Mouse (Mus musculus) hindbrain, embryonic 11.5 days (tissue): ENCODE data around the gene Lrrc27. TPM values are rescaled to one million over a fixed set of nuclear protein-coding genes. Genes with fewer than 3 reads are reported as not detected.

Experiments used
- ATAC-seq: fragments of 200-750 bp; cut with Nextera tagmentation; 2 replicates; pipeline ENCODE4 v1.8.0; 2017; ENCODE audit warnings: mild to moderate bottlenecking, moderate TSS enrichment, moderate library complexity; ENCODE audit not compliant: low FRiP score
- DNase-seq: peaks from one replicate; pipeline ENCODE4 v3.0.0-alpha.2; 2015; ENCODE audit warnings: low spot score
- H3K27ac ChIP-seq: fragments of 300-500 bp; sonication (generic); 2 replicates; pipeline ENCODE4 v1.5.1; 2014; ENCODE audit warnings: mild to moderate bottlenecking, low read depth, low read length
- H3K27me3 ChIP-seq: fragments of 300-500 bp; sonication (generic); 2 replicates; pipeline ENCODE4 v1.6.1; 2014; ENCODE audit warnings: mild to moderate bottlenecking, low read length, moderate library complexity, mixed read lengths; ENCODE audit not compliant: control insufficient read depth, insufficient read depth
- H3K36me3 ChIP-seq: fragments of 300-500 bp; sonication (generic); 2 replicates; pipeline ENCODE4 v1.6.1; 2014; ENCODE audit warnings: mild to moderate bottlenecking, low read length, moderate library complexity, mixed read lengths; ENCODE audit not compliant: control insufficient read depth, insufficient read depth
- H3K4me1 ChIP-seq: fragments of 300-500 bp; sonication (generic); replicated peaks from 2 replicates; pipeline ENCODE4 v1.6.1; 2014; ENCODE audit warnings: low read length, mixed read lengths; ENCODE audit not compliant: control insufficient read depth, insufficient read depth
- H3K4me2 ChIP-seq: fragments of 300-500 bp; sonication (generic); replicated peaks from 2 replicates; pipeline ENCODE4 v1.6.1; 2014; ENCODE audit warnings: mild to moderate bottlenecking, low read depth, low read length
- H3K4me3 ChIP-seq: fragments of 300-500 bp; sonication (generic); 2 replicates; pipeline ENCODE4 v1.5.1; 2014; ENCODE audit warnings: low read depth, low read length
- H3K9ac ChIP-seq: fragments of 300-500 bp; sonication (generic); 2 replicates; pipeline ENCODE4 v1.6.1; 2014; ENCODE audit warnings: low read depth, low read length
- H3K9me3 ChIP-seq: fragments of 300-500 bp; sonication (generic); 2 replicates; pipeline ENCODE4 v1.6.1; 2016; ENCODE audit warnings: low read length; ENCODE audit not compliant: control insufficient read depth
- WGBS: fragments of 180-500 bp; shearing (Covaris S2); extraction: QIAGEN DNeasy Blood & Tissue Kit; methylation state at CpG from one replicate; pipeline ENCODE4 v1.1.7; 2014; 5-methylcytosine and 5-hydroxymethylcytosine counted together
- polyA plus RNA-seq: library from polyadenylated mRNA; unstranded; fragments of >200 nt; fragmentation: Nextera tagmentation; extraction: Ambion mirVana; gene quantifications from 2 replicates; pipeline ENCODE4 v1.2.1, GENCODE M21; 2014

Lrrc27 gene
- polyA plus RNA-seq, 1 experiment from 2014 or later = 6.5 TPM

GRCm38 (mm10) chr7:139270738-139271137 is 58.0 kb downstream of the Lrrc27 start:
- WGBS = 83% methylated on average over 1 of the region's 1 CpGs
- Histone ChIP-seq H3K4me2 (no peak overlapping the region), H3K27ac (no peak overlapping the region), H3K4me1 (no peaks in the 10 kb centered on the region), H3K27me3 (no peaks in the 10 kb centered on the region), H3K9ac (no peak overlapping the region), H3K4me3 (no peak overlapping the region), H3K36me3 (no peaks in the 10 kb centered on the region), H3K9me3 (no peaks in the 10 kb centered on the region)
- DNase-seq (no peak), ATAC-seq (no peak)

DNA sequence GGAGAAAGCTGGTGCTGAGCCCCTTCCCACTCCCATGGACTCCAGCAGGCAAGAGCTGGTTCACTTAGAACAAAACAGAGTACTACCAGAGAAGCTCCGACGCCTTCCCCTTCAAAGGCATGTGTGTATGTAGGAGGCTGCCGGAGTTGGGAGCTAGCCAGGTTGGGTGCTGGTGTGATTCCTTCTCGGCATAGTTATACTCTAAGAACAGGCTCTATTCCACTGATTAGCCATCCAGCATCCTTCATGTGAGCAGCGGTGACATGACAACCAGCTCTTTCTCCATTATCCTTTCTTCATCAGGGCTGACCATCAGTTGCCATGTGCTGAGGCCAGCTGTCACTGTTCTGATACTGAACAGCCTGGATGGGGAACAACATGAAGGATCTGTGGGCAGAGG is 59.1 kb downstream of the Lrrc27 start:
- Histone ChIP-seq H3K4me3 (no peak overlapping the region), H3K27me3 (no peaks in the 10 kb centered on the region), H3K9ac (no peak overlapping the region), H3K4me2 (no peak overlapping the region), H3K36me3 (no peaks in the 10 kb centered on the region), H3K4me1 (no peaks in the 10 kb centered on the region), H3K9me3 (no peaks in the 10 kb centered on the region), H3K27ac (no peak overlapping the region)
- WGBS = 86% methylated on average over 5 of the region's 5 CpGs
- DNase-seq (no peak), ATAC-seq (no peak)

DNA sequence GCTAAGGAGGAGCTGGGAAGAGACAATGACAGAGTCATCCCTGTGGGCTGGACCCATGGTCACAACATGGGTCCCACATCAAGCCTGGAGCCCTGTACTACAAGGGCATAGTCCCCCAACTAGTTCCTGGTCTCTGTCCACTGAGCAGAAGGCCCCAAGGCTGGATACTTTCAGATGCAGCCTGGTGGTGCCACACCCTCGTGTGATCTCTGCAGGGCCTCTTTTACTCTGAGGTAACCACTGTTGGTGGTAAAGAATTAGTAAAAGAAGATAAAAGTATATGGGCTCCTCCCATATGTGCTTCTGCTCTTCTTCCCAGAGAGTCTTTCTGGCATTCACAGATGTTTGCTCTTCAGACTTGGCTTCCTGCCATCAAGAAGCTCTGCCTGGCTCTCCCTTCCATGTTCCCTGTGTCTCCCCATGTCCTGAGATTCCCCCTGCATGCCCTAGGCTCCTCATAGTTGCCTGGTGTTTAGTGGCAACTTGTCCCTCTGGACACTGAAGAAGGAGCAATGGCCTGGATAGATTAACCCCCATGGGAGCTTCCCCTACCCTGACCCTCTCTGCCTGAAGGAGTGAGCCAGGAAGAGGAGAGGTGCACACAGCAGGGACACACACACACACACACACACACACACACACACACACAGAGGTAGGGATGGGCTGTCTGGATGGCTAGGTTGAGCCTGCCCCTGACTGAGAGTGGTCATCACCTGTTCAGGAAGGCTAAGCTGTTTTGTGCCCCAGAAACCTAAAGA is 60.0 kb downstream of the Lrrc27 start:
- no peaks in the 10 kb centered on the region for H3K27me3 ChIP-seq
- H3K27ac ChIP-seq = no peak overlapping the region
- H3K4me1 ChIP-seq = no peaks in the 10 kb centered on the region
- DNase-seq = no peak
- no peak overlapping the region for H3K4me2 ChIP-seq
- 58% methylated on average over 1 of the region's 1 CpGs for WGBS
- no peaks in the 10 kb centered on the region for H3K36me3 ChIP-seq
- H3K9me3 ChIP-seq = no peaks in the 10 kb centered on the region
- no peak for ATAC-seq
- no peak overlapping the region for H3K4me3 ChIP-seq
- H3K9ac ChIP-seq = no peak overlapping the region

DNA sequence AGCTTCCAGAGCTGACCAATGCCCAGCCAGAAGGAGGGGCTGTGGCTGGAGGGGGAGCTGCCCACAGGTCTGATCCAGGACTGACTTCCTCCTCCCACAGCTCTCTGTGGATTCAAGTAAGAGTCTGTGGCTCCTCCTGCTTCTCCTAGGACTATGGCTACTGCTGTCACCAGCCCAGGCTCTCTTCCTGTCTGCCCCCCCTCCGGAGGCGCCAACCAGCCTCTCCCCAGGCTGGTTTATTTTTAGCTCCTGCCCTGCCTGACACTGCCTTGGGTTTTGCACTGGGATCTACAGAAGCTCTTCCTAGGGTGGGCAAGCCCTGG is 60.6 kb downstream of the Lrrc27 start:
- Histone ChIP-seq H3K9me3 (no peaks in the 10 kb centered on the region), H3K9ac (no peak overlapping the region), H3K4me3 (no peak overlapping the region), H3K27ac (no peak overlapping the region), H3K4me2 (no peak overlapping the region), H3K27me3 (no peaks in the 10 kb centered on the region), H3K4me1 (no peaks in the 10 kb centered on the region), H3K36me3 (no peaks in the 10 kb centered on the region)
- ATAC-seq (no peak), DNase-seq (no peak)
- WGBS = 73% methylated on average over 2 of the region's 2 CpGs

- Histone ChIP-seq H3K9me3 (no peaks in the 10 kb centered on the region), H3K27ac (no peak overlapping the region), H3K36me3 (no peaks in the 10 kb centered on the region), H3K4me3 (no peak overlapping the region), H3K4me2 (no peak overlapping the region), H3K27me3 (no peaks in the 10 kb centered on the region), H3K9ac (no peak overlapping the region), H3K4me1 (no peaks in the 10 kb centered on the region)
- ATAC-seq = no peak
- DNase-seq = no peak
- WGBS = 80% methylated on average over 10 of the region's 10 CpGs
Observed at GRCm38 (mm10) chr7:139275586-139275985, 62.8 kb downstream of the Lrrc27 start.

DNA sequence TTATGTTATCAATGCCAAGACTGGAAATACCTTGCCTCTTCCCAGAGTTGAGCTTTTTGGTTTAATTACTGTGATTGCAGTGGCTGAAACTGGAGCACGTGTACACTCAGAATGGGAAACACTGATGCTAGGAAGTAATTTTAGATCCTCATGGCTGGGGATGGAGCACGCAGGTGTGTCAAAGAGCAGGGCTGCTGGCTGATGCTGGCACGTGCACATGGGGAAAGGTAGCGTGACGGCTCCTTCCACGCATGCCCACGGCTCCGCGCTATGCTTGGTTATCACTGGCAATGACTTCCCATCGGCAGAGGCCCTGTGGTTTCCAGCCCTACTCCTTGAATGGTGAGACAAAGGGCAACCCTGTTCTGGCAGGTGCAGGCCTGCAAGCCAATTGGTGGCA is 63.4 kb downstream of the Lrrc27 start:
- H3K4me2 ChIP-seq = no peak overlapping the region
- H3K4me3 ChIP-seq = no peak overlapping the region
- H3K36me3 ChIP-seq = no peaks in the 10 kb centered on the region
- no peak overlapping the region for H3K9ac ChIP-seq
- ATAC-seq (no peak), DNase-seq (no peak)
- no peak overlapping the region for H3K27ac ChIP-seq
- WGBS = 87% methylated on average over 10 of the region's 10 CpGs
- H3K9me3 ChIP-seq = no peaks in the 10 kb centered on the region
- no peaks in the 10 kb centered on the region for H3K4me1 ChIP-seq
- no peaks in the 10 kb centered on the region for H3K27me3 ChIP-seq

DNA sequence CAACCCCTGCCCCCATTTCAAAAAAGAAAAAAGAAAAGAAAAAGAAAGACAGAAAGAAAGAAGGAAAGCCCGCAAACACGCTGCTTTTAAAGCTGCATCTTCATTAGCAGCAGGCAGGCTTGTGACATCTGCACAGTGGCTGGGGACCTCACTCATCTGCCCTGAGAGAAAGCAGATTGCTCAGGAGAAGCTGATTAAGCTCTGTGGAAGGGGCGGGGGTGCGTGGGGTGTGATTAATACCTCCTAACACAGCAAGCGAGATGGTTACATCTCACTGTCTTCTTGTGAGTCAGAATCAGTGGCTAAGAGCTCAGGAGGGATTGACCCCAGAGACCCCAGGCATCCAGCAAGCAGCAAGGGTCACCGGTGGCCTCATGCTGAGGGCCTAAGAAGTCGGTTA is 64.7 kb downstream of the Lrrc27 start:
- Histone ChIP-seq H3K27me3 (no peaks in the 10 kb centered on the region; the same call in 1 of the 2 replicates), H3K36me3 (no peaks in the 10 kb centered on the region), H3K4me2 (no peak overlapping the region), H3K4me1 (no peaks in the 10 kb centered on the region), H3K4me3 (no peak overlapping the region), H3K9me3 (no peaks in the 10 kb centered on the region), H3K27ac (no peak overlapping the region), H3K9ac (no peak overlapping the region)
- DNase-seq = no peak
- 87% methylated on average over 7 of the region's 7 CpGs for WGBS
- no peak for ATAC-seq

DNA sequence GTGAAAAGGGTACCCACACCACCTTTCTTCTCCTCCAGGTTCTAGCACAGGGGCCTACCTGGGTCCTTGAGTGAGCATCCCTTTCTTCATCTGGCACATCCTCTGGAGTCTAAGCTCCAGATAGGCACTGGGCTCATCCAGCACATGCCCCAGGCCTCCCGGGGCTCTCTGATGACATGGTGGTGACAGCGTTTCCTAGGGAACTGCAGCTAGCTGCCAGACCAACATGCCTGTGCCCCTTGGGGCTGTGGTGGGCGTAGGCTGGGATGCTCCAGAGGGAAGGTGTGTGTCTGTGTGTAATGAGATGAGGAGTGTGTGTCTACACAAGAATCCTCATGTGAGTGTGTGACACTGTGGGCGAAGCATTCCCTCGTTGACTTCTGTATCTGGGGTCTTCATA is 66.8 kb downstream of the Lrrc27 start:
- no peaks in the 10 kb centered on the region for H3K36me3 ChIP-seq
- no peak overlapping the region for H3K4me3 ChIP-seq
- 76% methylated on average over 5 of the region's 5 CpGs for WGBS
- H3K4me1 ChIP-seq = no peaks in the 10 kb centered on the region
- H3K9me3 ChIP-seq = no peaks in the 10 kb centered on the region
- peaks cover 2% of the 10 kb centered on the region; the same call in 1 of the 2 replicates for H3K27me3 ChIP-seq
- DNase-seq (peak; percentile 32), ATAC-seq (no peak)
- H3K27ac ChIP-seq = no peak overlapping the region
- H3K4me2 ChIP-seq = no peak overlapping the region
- H3K9ac ChIP-seq = no peak overlapping the region

DNA sequence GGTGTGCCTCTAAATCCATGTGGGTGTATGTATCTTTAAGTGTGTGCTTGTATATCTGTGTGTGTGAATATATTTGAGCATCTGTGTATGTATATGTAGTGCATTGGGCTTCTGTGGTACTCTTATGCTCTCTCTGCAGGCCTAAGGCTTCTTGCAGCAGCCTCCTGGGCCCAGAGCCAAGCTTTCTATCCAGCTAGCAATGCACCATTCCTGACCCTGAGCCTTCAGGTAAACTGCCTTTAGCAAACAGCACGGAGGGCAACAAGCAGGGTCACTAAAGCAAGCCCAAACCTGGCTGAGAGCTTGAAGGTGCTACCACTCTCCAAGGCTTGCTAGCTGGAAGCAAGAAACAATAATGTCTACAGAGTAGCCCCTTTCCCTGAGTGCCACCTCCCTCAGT is 67.3 kb downstream of the Lrrc27 start:
- Histone ChIP-seq H3K9ac (no peak overlapping the region), H3K4me1 (no peaks in the 10 kb centered on the region), H3K4me2 (no peak overlapping the region), H3K27me3 (peaks cover 2% of the 10 kb centered on the region; the same call in 1 of the 2 replicates), H3K36me3 (no peaks in the 10 kb centered on the region), H3K4me3 (no peak overlapping the region), H3K27ac (no peak overlapping the region), H3K9me3 (no peaks in the 10 kb centered on the region)
- no peak for ATAC-seq
- WGBS = 88% methylated on average over 1 of the region's 1 CpGs
- DNase-seq = no peak
